Mouse (Mus musculus) kidney, adult 9 months (tissue): Measurements from ENCODE around the gene Six3.

Experiments
- DNase-seq: peaks from one replicate; pipeline ENCODE4 v3.0.0; 2022

Six3 gene

GRCm38 (mm10) chr17:85612526-85613265 is 712 bp upstream of the Six3 start:
- DNase-seq: no peak

GRCm38 (mm10) chr17:85614011-85614721 is 758 bp downstream of the Six3 start:
- DNase-seq: no peak

- DNase-seq: no peak
Measured at GRCm38 (mm10) chr17:85614722-85615331, 1.4 kb downstream of the Six3 start.

GRCm38 (mm10) chr17:85615586-85615985 is 2.2 kb downstream of the Six3 start:
- DNase-seq: no peak

GRCm38 (mm10) chr17:85616526-85617500 is 3.4 kb downstream of the Six3 start:
- no peak for DNase-seq

- no peak for DNase-seq
Measured at GRCm38 (mm10) chr17:85617566-85618358, 4.4 kb downstream of the Six3 start.

GRCm38 (mm10) chr17:85618359-85619112 is 5.1 kb downstream of the Six3 start:
- DNase-seq: no peak

GRCm38 (mm10) chr17:85619113-85620085 is 6.0 kb downstream of the Six3 start:
- DNase-seq: no peak

GRCm38 (mm10) chr17:85620086-85620481 is 6.7 kb downstream of the Six3 start:
- DNase-seq: no peak

GRCm38 (mm10) chr17:85620680-85621504 is 7.5 kb downstream of the Six3 start:
- no peak for DNase-seq

- no peak for DNase-seq
Measured at GRCm38 (mm10) chr17:85621505-85622310, 8.3 kb downstream of the Six3 start.

GRCm38 (mm10) chr17:85622493-85623157 is 9.2 kb downstream of the Six3 start:
- no peak for DNase-seq

GRCm38 (mm10) chr17:85623161-85624050 is 10.0 kb downstream of the Six3 start:
- no peak for DNase-seq

- DNase-seq: no peak
Measured at GRCm38 (mm10) chr17:85624051-85624420, 10.6 kb downstream of the Six3 start.

GRCm38 (mm10) chr17:85624981-85625940 is 11.9 kb downstream of the Six3 start:
- no peak for DNase-seq
